Mouse (Mus musculus) ES-Bruce4 (cell line): ENCODE results near the gene Naa15.
A peak's percentile ranks its signal among the peaks of the same experiment; 100 is the strongest.

Source experiments
- CTCF ChIP-seq: IDR thresholded peaks from one replicate; pipeline ENCODE4 v1.8.1; 2011; ENCODE audit warnings: low read depth, low read length
- EP300 ChIP-seq: IDR thresholded peaks from 2 replicates; pipeline ENCODE4 v1.6.1; 2011; ENCODE audit warnings: low read depth, low read length; ENCODE audit not compliant: insufficient read depth
- POLR2A ChIP-seq: IDR thresholded peaks from one replicate; pipeline ENCODE4 v1.8.1; 2011; ENCODE audit warnings: low read length; ENCODE audit not compliant: insufficient read depth

- TF ChIP-seq CTCF (peak; percentile 41), POLR2A (no peak), EP300 (no peak)
Measured at GRCm38 (mm10) chr3:51481059-51481458, 66.1 kb downstream of the Naa15 start.
